In the genomic region with DNA sequence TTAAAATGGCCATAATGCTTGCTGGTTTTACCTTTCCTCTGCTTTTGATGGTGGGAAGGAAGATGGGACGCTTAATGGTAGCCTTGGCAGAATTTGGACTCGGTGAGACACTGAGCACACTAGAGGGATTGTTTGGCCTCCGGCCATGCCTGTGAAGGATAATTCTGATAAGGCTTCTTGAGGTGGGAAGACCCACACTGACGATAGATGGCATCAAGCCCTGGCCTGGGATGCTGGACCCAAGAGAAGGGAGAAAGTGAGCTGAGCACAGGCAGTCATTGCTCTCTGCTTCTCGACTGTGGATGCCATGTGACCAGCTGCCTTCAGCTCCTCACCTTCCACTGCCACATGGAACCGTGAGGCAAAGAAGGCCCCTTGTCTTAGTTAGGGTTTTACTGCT, we compare ENCODE assay signal across 25 mouse cellular contexts. TPM values are rescaled to one million over a fixed set of nuclear protein-coding genes. Genes with fewer than 3 reads are reported as not detected.
DNase-seq lines count a peak whose midpoint lies in the region.
"Had no signal": no experiment of that assay in that cellular context is flagged by ENCODE, and none has a peak within 500 bp of the region (broad histone marks: within the 10 kb centered on the region; RNA-seq: fewer than 3 reads in every experiment).

No protein-coding gene starts in this region.

- intact Hi-C loops in left cerebral cortex, postnatal 25 days (cut with DNase I), result no loop called here

- peak overlapping the region; percentile 20; the same call in 1 of the 2 replicates for H3K27ac ChIP-seq in brown adipose tissue, adult 24 weeks (replicated peaks; ENCODE audit: low read depth, low read length)
- H3K27ac ChIP-seq: embryonic facial prominence, embryonic 12.5 days; embryonic facial prominence, embryonic 15.5 days; heart, embryonic 15.5 days; hindbrain, embryonic 10.5 days; hindbrain, embryonic 13.5 days; intestine, embryonic 15.5 days had no signal

- peak; percentile 53 for DNase-seq in adrenal gland, adult 2 months
- DNase-seq in adrenal gland, adult 8-10 months, result no peak
- DNase-seq in ovary, postnatal 36 days (ENCODE audit: low spot score), result peak; percentile 18
- DNase-seq in ovary, adult 18-20 months (ENCODE audit: low spot score), result no peak
- DNase-seq in left cerebral cortex, postnatal 25 days (ENCODE audit: low spot score in 2 of 2), result no peak
- DNase-seq: B cell, adult 2 months; cerebellum, adult 11 months; cerebellum, adult 2 months; cerebellum, adult 9-11 months; cerebellum, postnatal 25 days; forebrain, postnatal 0 days; gastrocnemius, postnatal 10 days; gastrocnemius, postnatal 36 days; heart, postnatal 10 days; heart, postnatal 36 days; kidney, adult 11 months; kidney, adult 8-10 months had no signal

- H3K4me1 ChIP-seq in brown adipose tissue, adult 24 weeks (ENCODE audit: control insufficient read depth, insufficient read depth, insufficient read length, low read length), result 0 out of 2 replicates have a peak, but pooled peaks cover 2% of the 10 kb centered on the region
- H3K4me1 ChIP-seq: embryonic facial prominence, embryonic 12.5 days; embryonic facial prominence, embryonic 15.5 days; heart, embryonic 12.5 days; hindbrain, embryonic 10.5 days; hindbrain, embryonic 13.5 days; intestine, embryonic 15.5 days had no signal

- no peak overlapping the region for H3K4me3 ChIP-seq in brown adipose tissue, adult 24 weeks (ENCODE audit: insufficient read depth, low read depth, low read length)
- H3K4me3 ChIP-seq: embryonic facial prominence, embryonic 12.5 days; embryonic facial prominence, embryonic 15.5 days; heart, embryonic 12.5 days; heart, embryonic 15.5 days; hindbrain, embryonic 10.5 days; hindbrain, embryonic 13.5 days; intestine, embryonic 15.5 days had no signal

RNA-seq across cellular contexts. Expression of a gene that starts 28.1 kb away (rescaled TPM):
- total RNA-seq in adrenal gland, adult 2 months (2021), result 10 to 100 TPM; 27.1 to 49.2 TPM
- polyA plus RNA-seq in adrenal gland, adult 2 months (2012; rRNA removed), result 51.6 and 89.4 TPM in 2 replicates
- total RNA-seq in adrenal gland, adult 8-10 months (2022), result 10 to 100 TPM; 24.3 to 40.4 (median 31.7) TPM
- polyA plus RNA-seq in brown adipose tissue, adult 24 weeks (2012; ENCODE audit: insufficient read depth, insufficient read length, missing spikeins), result 76.5 and 93.5 TPM in 2 replicates
- total RNA-seq in left cerebral cortex, postnatal 25 days (2021), result 10 to 100 TPM; 47.5 to 49.1 TPM

Comparison
In these comparisons a context has a peak if more than half of its experiments do, and no peak if none do; other contexts are left out.
1. DNase-seq: peak in adrenal gland, adult 2 months (single experiment) and ovary, postnatal 36 days (single experiment); none in adrenal gland, adult 8-10 months (single experiment), ovary, adult 18-20 months (single experiment) and left cerebral cortex, postnatal 25 days (0 of 2).